Mouse (Mus musculus) heart, postnatal 0 days (tissue): ENCODE measurements at regions not wholly inside any gene's neighbourhood (a gene's known extent, or its start where the extent isn't known, plus 50 kb on each side); places are given as distances from the start of the nearest gene placed in this dataset.

Experiments used
- CTCF ChIP-seq: IDR thresholded peaks from 2 replicates; pipeline ENCODE4 v1.5.1; 2016; ENCODE audit warnings: antibody characterized with exemption, control low read depth, low read depth
- EP300 ChIP-seq: IDR thresholded peaks from 2 replicates; pipeline ENCODE4 v1.6.1; 2016; ENCODE audit warnings: antibody characterized with exemption, low read depth

DNA sequence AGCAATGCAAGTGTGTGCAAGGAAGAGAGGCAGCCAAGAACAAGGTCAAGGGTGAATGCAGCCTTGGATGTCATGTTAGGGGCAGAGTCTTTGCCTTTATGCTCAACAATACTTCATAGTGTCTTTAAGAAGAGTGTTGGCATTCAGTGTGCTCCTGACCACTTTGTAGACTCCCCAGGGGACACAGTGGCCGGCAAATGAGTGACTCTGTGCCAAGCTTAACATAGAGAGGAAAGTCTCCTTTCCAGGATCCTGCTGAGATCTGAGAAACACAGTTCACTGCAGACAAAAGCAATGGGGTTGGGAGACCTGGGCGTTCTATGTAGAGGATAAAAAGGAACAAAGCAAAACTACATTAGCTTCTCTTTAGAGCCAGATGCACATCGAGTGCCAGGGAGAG, 259.2 kb downstream of the Maf start:
- TF ChIP-seq CTCF (no peak), EP300 (no peak)
